Mouse (Mus musculus): Measurements from ENCODE around the gene Olfr380.

The Olfr380 gene

DNA sequence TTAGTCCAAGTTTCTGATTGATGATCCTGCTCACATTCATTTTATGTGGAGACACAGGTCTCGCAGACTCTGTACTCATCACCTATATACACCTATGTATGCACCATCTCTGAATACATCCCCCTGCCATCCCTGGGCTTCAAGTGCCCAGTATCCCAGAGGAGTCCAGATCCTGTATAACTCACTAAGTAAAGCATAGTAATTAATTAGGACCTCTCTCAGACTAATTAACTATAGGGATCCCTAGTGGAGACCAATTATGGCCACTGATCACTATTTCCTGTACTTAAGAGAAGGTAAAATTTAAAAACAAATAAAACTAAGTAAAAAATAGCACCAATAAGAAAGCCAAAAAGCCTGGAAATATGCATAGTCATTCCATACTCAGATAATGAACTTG, at the start of gene Olfr380:
TSS of gene Olfr380 (minus strand) at position 101 of the 400 bp plus-strand sequence.
- no peak for DNase-seq (ENCODE audit: low read depth)

GRCm38 (mm10) chr11:73491503-73491902, 34.2 kb upstream of the Olfr380 start, which contains the start of gene Olfr381:
Gene Olfr381 (minus strand): TSS chr11:73491603.
- DNase-seq (ENCODE audit: low read depth), result no peak

GRCm38 (mm10) chr11:73428377-73428776, 28.9 kb downstream of the Olfr380 start, which contains the start of gene Olfr378:
Gene Olfr378 (minus strand): TSS chr11:73428477.
- no peak for DNase-seq (ENCODE audit: low read depth)
